Mouse (Mus musculus) neural tube, embryonic 13.5 days (tissue): ENCODE data around the gene Bcl3. TPM values are rescaled to one million over a fixed set of nuclear protein-coding genes. Genes with fewer than 3 reads are reported as not detected.

ENCODE experiments used
- polyA plus RNA-seq: library from polyadenylated mRNA; unstranded; fragments of >200 nt; fragmentation: Nextera tagmentation; extraction: Ambion mirVana; gene quantifications from 2 replicates; pipeline ENCODE4 v1.2.1, GENCODE M21; 2015

The Bcl3 gene
- polyA plus RNA-seq, 1 experiment from 2014 or later: 1.8 TPM

Other genes with a start within 250 kb of the Bcl3 start
- 0.40 TPM in 1 of 2 replicates, not detected in the other for gene Zfp296, start 245.5 kb downstream of the Bcl3 start, polyA plus RNA-seq
- 153 and 159 TPM in 2 replicates for gene Gemin7, start 245.2 kb downstream of the Bcl3 start, polyA plus RNA-seq
- gene Clasrp, start 218.3 kb downstream of the Bcl3 start, polyA plus RNA-seq: 52.9 and 61.6 TPM in 2 replicates
- gene Relb, start 193.3 kb downstream of the Bcl3 start, polyA plus RNA-seq: 5.6 and 6.6 TPM in 2 replicates
- gene Clptm1, start 157.7 kb downstream of the Bcl3 start, polyA plus RNA-seq: 110 and 118 TPM in 2 replicates
- gene Apoc2, start 144.8 kb downstream of the Bcl3 start, polyA plus RNA-seq: 1.0 TPM in 1 of 2 replicates, not detected in the other
- gene Gm44805, start 141.3 kb downstream of the Bcl3 start, polyA plus RNA-seq: not detected in 2 replicates
- gene Apoc4, start 141.3 kb downstream of the Bcl3 start, polyA plus RNA-seq: 0.08 TPM in 1 of 2 replicates, not detected in the other
- 4.4 and 6.6 TPM in 2 replicates for gene Apoc1, start 130.1 kb downstream of the Bcl3 start, polyA plus RNA-seq
- 408 and 440 TPM in 2 replicates for gene Apoe, start 123.6 kb downstream of the Bcl3 start, polyA plus RNA-seq
- gene Tomm40, start 107.3 kb downstream of the Bcl3 start, polyA plus RNA-seq: 117 and 134 TPM in 2 replicates
- gene Nectin2, start 72.3 kb downstream of the Bcl3 start, polyA plus RNA-seq: 54.6 and 56.2 TPM in 2 replicates
- gene Bcam, start 51.8 kb downstream of the Bcl3 start, polyA plus RNA-seq: 14.2 and 16.6 TPM in 2 replicates
- not detected in 2 replicates for gene Cblc, start 26.0 kb downstream of the Bcl3 start, polyA plus RNA-seq
- 5.2 and 6.6 TPM in 2 replicates for gene Gm19345, start 29.2 kb upstream of the Bcl3 start, polyA plus RNA-seq
- 0.36 and 0.48 TPM in 2 replicates for gene Ceacam16, start 38.5 kb upstream of the Bcl3 start, polyA plus RNA-seq
- gene Ceacam19, start 65.2 kb upstream of the Bcl3 start, polyA plus RNA-seq: not detected in 2 replicates
- gene Pvr, start 98.4 kb upstream of the Bcl3 start, polyA plus RNA-seq: 8.9 and 10.3 TPM in 2 replicates
- not detected in 2 replicates for gene Igsf23, start 128.0 kb upstream of the Bcl3 start, polyA plus RNA-seq
- gene Ceacam20, start 142.6 kb upstream of the Bcl3 start, polyA plus RNA-seq: not detected in 2 replicates
- gene Nlrp9b, start 168.7 kb upstream of the Bcl3 start, polyA plus RNA-seq: not detected in 2 replicates